Mouse (Mus musculus) A20 (cell line): ENCODE data around the gene Astn2.

Experiments used
- DNase-seq: peaks from one replicate; pipeline ENCODE4 v3.0.0-alpha.2; 2011; ENCODE audit warnings: low read depth, low spot score

Gene Astn2

DNA sequence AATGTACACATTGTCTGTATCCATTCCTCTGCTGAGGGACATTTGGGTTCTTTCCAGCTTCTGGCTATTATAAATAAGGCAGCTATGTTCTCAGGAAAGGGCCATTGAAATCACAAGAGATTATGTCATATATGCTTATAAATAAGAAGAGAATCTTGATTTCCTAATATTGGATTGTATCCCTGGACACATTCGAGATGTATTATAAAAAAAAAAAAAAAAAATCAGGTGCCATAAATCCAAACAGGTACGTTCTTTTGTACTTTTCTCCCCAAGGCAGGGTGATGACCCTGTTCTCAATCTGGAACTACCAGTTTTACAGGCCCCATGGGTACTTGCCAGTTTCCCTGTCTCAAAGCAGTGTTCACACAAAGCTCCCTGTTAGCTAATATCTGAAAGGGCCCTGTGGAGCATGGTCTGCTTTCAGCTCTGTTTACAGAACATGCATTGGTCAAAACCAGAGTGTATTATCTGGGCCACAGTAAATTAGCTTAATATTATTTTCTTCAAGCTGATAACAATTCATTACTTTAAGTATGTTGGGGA lies 530.1 kb downstream of the Astn2 start:
- DNase-seq = no peak

DNA sequence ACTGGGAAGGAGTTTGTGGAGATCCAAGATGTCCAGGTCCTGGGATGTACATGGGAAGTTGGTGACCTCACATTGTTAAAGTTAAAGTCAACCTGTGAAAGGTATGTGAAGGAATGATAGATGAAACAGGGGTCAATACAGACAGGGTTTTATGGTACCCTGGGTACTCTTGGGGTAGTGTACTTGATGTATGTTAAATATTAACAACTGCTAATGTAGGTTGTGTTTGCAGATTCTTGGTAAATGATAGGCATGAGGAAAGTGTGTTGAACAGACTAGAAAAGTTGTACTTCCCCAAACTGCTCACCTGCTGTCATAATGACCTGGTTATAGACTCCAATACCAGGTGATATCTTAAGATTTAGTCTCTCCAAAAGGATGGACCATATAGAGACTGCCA lies 539.9 kb downstream of the Astn2 start:
- DNase-seq = no peak

DNA sequence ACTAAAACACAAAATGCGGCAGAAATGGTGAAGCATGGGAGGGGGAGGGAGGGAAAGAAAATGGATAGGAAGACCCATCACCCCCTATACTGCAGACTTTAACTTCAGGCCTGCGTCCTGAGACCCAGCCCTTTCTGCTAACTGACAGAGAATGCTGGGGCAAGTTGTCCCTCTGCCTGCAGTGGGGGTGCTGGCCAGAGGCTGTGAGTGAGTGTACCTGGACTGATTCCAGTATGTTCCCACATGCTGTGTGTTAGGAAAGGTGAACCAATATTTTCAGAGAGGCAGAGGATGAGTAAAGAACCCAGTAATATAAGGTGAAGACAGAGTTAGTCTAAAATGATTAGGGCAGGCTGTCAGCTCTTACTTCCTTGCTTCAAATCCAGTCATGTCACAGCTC lies 561.2 kb downstream of the Astn2 start:
- DNase-seq = no peak

DNA sequence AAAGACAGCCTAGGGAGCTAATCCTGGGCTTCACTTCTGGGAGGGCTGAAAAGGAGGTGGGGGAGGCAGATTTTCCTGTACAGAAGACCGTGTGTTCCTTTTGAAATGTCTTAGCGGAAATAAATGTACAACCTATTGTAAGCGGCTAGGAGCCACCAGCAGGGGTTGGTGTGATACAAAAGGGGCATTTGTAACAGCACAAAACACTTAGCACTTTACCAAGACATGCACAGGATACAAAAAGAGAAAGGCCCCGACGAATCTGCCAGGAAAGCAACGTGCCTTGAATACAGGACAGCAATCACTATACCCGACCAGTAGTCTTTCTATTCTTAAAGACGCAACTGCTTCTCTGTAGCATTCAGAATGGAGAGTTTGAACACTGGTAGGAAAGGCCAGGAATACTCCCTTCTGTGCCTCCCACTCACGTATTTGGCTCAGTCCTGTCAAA lies 564.8 kb downstream of the Astn2 start:
- no peak for DNase-seq

DNA sequence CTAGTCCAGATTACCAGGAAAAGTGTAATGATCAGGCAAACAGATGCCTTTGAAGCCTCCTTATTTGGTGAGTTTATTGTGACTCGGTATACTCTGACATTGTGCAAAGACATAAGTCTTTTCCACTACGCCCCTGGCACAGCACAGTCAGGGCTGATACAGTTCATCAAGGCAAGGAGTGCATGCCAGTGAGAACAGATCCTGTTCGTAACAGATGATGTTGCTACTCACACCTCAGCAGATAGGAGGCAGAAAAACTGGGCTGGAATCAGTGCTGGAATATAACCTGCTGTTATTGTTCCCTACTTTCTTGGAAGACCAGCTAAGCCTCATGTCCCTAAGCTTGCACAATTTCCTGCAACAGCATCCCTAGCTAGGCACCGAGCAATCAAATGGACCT lies 565.6 kb downstream of the Astn2 start:
- no peak for DNase-seq

DNA sequence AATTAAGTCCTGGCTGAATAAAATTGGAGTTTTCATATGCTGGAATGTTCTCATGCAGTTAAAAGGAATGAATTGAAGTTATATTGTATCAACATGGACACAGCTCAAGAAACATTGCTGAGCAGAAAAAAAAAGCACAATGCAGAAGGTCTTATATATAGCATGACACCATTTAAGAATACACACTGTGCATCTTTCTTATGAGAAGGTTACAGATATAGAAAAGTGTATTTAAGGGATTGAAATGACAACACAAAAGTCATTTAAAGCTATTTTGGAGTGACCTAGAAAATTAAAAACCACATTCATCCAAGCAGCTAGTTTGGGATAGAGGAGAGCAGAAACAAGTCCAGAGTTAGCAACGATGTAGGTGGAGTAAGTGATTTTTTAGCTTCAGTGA lies 571.4 kb downstream of the Astn2 start:
- DNase-seq = no peak

DNA sequence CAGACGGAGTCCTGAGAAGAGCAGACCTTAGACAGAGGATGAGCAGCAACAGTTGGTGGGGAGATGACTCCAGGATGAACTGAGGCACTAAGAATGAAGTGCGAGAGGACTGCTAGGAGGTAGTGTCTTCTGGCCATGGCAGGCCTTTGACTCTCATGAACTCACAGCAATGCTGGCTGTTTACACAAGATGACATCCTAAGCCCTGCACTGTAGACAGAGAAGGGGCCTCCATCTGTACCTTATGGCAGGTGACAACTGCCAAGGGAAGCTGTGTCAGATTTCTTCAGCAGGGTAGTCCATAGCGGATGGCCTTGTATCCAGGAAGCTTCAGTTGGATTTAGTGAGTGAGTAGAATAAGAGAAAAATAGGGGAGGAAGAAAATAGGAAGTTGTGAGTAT lies 572.5 kb downstream of the Astn2 start:
- no peak for DNase-seq

DNA sequence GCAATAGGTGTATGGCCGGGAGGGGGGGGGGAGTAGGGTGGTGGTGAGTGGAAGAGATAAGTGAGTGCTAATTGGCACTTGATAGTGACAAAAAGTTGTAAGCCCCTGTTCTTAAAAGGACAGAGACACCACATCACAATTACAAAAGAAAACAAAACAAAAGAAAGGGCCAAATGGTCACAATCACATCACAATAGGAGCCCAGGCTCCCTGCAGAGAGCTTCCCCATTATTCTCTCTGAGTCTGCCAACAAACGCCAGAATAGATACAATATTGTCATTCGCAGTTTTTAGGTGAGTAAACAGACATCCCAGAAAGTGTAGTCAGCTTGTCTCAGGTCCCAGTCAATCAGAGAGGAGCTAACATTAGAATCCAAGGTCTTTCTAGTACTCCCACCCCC lies 573.9 kb downstream of the Astn2 start:
- DNase-seq = no peak

DNA sequence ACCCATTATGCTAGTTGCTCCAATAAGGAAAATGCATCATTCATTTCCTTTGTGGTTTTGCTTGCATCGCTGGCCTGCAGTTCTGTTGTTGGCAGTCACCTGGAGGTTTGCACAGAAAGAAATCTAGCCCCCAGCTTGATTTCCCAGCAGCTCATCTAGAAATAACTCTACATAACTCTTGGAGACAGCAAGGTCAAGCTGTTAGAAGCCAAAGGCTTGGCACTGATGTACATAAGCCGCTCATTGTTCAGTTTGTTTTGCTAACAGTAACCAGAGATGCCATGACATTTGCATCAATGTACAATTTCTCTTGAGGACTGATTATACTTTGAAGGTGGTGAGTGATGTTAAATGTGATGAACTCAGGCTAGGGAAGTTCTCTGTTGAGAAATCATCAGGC lies 583.3 kb downstream of the Astn2 start:
- no peak for DNase-seq

DNA sequence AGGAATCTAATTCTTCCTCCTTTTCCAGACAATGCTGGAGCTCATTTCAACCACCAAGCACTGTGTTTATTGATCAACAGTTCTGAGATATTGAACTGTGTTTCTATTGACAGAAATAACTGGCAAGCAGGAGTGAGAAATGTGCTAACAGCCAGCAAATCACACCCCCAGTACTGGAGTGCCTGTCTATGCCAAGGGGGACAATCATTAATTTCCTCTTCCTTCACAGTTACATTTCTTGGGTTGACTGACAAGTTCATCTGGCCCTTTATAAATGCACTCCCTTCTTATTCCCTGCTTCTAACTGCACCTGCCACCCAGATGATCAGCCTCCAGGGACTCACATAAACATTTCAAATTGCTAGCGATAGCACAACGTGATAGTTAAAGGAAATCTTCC lies 584.2 kb downstream of the Astn2 start:
- no peak for DNase-seq

DNA sequence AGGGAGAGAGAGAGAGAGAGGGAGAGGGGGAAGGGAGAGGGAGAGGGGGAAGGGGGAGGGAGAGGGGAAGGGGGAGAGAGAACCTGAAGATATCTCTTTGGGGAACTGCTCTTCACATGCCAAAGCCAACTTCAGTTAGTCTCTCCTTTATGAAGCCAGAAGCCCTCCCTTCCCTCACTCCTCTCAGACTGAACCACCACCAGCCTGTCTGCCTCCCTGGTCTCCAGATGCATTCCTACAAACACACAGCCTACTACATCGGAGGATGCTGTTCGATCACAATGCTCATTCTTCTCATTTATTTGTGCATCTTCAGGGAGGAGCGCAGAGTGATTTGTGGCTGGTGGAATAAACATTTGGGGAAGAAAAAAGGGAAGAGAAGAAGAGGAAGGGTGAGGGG lies 584.6 kb downstream of the Astn2 start:
- DNase-seq = no peak

DNA sequence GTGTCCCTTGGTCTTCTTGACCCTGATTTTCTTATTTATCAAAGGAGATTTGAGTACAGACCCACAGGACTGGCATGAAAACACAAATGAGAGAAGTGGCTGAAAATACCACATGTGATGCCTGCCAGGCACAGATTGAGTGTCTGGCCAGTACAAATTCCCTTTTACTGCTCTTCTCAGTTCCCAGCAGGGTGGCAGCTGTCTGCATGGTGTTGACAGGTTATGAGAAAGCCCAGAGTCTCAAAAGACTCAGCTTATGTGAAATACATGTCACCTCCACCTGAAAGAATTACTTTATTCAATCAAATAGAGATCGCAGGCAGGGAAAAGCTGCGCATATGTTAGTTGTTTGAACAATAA lies 590.3 kb downstream of the Astn2 start:
- DNase-seq = no peak

DNA sequence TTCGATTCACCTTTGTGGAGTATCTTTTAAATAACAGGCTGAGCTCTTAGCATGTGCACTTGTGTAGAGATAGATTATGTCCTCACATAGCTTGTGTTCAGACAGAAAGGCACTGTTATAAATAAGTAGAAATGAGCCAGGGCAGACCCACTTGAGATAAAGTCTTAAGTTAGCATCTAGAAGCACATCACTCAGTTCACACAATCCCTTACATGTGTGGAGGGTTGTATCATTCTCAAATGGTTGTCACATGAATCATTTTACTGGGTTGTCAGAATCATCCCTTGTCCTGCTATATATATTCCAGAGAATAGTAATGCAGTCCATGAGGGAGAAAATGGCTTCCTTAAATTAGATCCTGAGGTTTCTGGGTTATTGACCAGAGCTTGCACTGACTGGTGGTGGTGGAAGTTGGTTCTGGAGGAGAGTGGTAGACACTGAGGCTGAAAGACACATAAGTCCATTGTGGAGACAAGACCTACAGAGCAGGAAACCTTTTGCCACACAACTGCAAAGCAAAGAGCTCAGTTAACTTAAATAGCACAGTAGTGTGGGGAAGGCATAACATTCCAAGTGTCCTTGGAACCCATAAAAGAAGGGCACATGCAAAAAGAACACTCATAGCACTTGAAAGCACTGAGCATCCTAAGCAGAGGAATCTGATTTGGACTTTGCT lies 590.8 kb downstream of the Astn2 start:
- no peak for DNase-seq

DNA sequence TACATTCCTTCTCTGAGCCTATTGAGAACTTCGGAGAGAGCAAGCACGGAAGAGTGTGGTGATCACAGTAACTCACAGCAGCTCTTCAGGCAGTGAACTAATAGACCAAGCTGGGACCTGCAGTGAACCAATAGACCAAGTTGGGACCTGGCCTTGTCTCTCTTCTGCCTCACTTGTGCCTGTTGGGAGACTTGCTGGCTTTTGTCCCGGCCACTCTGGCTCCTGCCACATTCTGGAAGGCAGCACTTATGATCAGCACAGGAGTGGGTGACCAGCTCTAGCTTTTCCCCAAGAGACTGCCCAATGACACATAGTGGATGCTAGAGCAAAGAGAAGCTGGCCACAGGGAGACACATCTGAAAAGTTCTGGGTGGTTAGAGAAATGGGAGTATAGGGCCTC lies 597.1 kb downstream of the Astn2 start:
- DNase-seq = no peak

DNA sequence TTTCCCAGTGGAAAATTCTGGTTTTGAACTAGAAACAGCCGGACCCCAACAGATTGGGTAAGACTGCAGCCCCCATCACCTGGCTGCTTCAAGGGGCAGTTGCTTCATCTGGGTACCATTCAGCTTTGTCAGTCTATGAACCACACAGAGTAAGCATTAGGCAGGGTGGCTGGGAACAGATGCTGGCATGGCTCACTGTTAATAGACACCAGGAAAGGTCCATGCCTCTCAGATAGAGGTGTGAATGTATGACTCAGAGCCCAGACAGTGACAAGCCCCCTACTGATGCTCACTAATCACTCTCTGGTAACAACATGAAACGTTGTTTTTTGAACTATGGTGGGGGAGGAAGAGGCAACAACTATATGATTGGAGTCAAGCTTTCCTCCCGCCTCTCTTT lies 603.2 kb downstream of the Astn2 start:
- no peak for DNase-seq

DNA sequence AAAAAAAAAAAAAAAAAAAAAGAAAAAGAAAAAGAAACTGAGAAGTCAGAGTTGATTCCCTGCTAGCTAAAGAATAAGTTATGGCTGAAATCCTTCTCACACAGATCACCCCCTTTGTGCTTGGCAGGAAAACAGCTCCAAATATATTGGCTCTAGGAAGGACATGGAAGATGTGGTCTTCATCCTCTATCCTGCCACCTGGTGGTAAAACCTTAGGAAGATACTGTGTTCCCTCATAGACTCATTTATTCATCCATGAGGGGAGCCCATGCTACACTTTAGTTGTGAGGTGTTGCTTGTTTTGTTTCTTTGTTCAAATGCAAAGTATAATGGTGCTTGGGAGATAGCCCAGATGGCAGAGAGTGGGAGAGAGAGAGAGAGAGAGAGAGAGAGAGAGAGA lies 613.4 kb downstream of the Astn2 start:
- no peak for DNase-seq

DNA sequence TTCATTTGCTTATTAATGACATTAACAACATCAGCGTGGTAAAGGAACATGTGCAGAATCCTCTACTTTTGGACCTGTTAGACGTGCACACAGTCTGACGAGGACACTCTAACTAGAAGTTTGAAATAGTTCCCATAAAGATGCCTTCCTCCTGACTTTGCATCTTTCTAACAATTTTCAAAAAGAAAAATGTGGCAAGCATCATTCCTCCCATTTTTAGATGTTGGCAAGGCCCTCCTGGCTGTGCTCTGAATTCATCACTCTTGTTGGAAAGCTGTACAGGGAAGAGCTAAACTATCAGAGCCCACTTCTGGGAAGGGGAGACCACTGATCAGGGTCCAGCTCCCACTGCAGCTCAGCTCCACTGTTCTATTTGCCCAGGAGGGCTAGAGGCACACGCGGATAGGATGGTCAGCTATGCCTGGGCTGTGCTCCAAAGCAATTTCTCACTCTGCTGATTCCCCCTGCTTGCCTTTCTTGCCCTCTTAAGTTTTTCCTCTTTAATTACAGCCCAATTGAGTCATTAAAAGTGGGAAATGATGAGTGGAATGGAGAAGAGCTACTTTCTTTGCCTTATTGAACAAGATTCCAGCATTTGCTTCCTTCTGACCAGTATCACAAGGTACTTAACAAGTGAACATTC lies 630.9 kb downstream of the Astn2 start:
- DNase-seq = no peak

DNA sequence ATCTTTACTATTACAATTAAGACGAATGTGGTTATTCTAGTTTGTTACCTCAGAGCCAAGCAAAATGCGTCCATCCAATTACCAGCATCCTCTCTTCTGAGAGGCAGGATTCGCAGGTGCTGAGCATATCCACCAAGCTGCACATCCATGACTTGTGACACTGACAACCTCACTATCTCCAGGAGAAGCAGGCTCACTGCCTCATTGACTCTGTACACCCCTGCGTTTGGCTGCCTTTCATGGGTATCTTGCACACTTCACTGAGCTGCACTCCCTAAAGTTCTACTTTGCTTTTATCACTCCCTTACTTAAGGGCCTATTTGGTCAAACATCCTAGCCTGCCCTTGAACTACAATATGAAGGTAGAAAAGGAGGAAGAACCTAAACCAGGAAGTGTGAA lies 633.5 kb downstream of the Astn2 start:
- DNase-seq = no peak

DNA sequence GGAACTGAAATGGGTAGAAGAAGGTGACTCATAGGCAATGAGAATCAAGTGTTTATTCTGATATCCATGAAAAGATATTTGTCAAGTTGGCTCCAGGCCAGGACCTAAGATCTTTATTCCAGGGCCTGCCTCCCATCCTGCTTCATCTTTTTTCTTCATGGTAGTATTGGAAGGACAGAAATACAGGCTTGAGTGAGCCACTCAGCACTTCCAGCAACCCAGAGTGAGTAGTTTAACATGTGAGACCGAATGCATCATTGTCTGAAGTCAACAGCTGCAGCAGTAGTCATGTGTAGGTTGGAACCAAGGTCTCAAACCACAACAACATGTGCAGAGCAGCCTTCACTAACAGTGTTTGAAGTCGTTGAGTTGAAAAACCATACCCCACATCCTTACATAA lies 636.5 kb downstream of the Astn2 start:
- no peak for DNase-seq

DNA sequence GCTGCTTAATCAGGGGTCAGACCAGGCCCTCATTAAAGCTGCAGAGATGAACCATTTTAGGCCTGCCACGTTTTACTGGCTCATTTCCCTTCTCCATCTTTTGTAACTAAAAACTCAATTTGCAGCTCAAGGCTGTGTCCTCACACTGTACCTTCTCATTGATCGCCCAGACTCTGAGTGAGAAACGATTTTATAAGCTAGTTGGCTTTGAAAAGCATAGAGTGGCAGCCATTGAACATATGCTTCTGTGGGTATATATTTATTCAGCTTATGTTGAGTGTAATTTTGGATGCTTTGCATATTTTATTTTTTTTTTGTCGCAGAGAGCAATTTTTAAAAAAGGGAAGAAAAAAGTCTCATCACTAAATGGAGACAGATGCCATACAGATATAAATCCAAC lies 637.0 kb downstream of the Astn2 start:
- DNase-seq = no peak

DNA sequence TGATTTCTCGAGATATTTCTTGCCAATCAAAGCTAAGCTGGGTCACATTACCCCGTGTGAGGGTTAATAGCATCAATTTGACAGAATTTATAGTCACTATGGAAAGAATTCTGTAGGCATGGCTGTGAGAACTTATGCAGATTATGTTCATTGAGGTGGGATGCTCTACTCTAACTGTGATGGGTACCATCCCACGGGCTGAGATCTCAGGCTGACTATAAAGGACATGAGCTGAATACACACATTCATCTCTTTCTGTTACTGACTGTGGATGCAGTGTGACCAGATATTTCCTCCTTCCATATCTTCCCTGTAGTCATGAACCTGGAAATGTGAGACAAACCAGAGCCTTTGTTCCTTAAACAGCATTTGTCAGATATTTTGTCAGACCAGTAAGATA lies 639.1 kb downstream of the Astn2 start:
- no peak for DNase-seq

DNA sequence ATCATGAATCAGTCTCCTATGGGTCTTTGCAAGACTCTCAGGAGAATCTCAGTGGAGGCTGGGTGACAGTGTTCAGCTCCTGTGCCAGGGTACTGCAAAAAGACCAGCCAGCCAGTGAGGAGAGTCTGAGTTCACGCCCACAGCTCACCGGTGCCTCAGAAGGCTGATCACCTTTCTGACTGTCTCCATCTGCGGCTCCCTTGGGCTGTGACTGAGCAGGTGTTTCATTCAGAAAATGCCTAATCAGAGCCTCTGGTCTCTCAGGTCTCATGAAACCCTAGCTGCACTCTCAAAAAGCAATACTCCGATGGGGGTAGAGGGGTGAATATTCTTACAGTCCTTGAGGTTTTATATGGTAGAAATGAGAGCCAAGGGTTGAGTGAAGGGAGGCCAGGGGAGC lies 640.1 kb downstream of the Astn2 start:
- DNase-seq = no peak

DNA sequence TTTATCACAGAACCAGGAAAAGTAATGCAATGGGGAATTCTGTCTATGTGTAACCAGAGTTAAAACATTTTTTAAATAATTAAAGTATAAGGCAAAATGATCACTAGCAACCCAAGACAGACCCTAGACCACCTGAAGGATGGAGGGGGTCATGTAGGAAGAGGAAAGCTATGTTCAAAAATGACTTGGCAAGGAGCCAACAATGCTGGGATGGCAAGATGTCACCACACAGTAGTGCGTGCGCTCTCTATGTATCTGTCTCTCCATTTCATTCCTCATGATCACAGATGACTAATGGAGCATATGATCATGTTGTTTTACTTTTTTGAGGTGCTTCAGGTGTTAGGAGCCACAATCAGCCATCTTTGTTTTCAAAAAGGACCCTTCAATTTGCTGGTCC lies 640.6 kb downstream of the Astn2 start:
- no peak for DNase-seq

DNA sequence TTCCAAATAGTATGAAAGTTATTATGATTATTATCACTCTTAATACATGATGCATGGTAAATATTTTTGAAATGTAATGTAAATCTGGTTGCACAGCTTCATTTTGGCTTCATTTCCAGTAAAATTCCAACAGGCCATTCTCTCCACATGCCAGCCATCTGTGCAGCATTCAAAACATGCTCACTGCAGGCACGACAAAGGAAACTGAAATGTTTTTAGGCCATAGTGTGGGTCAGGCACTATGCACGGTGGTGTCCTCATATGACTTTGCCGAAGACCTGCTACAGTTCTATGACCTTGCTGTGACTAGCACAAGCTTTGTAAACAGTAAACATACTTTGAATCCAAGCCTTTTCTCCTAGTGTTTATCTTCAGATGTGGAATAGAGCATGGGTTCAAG lies 642.3 kb downstream of the Astn2 start:
- DNase-seq = no peak
